Mouse (Mus musculus) G1E (cell line): Measurements from ENCODE around the gene Nipa1.

Source experiments
- CTCF ChIP-seq: IDR thresholded peaks from 2 replicates; pipeline ENCODE4 v1.5.1; 2012; ENCODE audit warnings: low read depth, low read length, inconsistent platforms, mixed read lengths
- GATA1 ChIP-seq: IDR thresholded peaks from 2 replicates; pipeline ENCODE4 v1.6.1; 2012; ENCODE audit warnings: borderline replicate concordance, low read length, inconsistent platforms, mixed read lengths
- TAL1 ChIP-seq: conservative IDR thresholded peaks from 2 replicates; pipeline ENCODE4 v1.6.1; 2012; ENCODE audit warnings: low read depth, low read length, inconsistent platforms, mixed read lengths

DNA sequence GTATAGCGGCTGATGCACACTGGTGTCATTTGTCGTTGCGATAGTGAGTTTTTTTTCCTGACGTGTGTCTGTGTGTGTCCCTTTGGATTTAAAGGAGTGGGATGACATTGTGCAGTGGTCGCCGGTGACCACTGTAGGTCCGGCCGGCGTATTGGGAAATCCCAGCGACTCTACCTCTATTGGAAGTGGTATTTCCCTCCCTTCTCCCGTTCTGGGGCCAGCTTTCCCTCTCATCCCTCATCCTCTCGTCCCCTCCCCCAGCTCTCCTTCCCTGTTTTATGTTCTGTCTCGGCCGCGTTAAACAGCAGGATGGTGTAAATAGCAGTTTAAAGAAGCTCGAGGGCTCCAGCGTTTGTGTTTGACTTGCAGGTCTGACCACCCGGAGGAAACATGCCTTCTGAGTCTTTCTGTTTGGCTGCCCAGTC, 30.7 kb upstream of the Nipa1 start:
- TF ChIP-seq CTCF (no peak), GATA1 (no peak), TAL1 (no peak)
